Mouse (Mus musculus): Measurements from ENCODE around the gene Armc6. TPM values are rescaled to one million over a fixed set of nuclear protein-coding genes. Genes with fewer than 3 reads are reported as not detected.
"Not testable (repeated sequence)": the region's sequence is repeated elsewhere in the genome, so short reads cannot be mapped to it uniquely, and the experiment has no call there.

The Armc6 gene
- polyA plus RNA-seq, 1 experiment from 2014 or later, result 35.0 TPM

DNA sequence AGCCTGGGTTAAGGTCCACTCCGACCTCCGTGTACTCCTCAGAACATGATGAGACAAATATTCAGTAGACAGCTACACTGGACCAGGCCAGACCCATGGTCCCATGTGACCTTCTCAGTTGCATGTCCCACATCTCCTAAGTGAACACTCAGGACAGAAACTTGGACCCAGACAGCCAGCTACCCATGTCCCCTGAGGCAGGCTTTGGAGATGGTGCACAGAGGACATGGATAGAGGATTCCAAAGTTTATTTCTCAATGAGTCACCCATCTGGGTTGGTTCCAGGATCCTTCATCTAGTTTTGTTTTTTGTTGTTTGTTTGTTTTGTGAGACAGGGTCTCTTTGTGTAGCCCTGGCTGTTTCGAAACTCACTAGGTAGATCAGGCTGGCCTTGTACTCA lies 13.4 kb downstream of the Armc6 start:
- WGBS, result 86% methylated on average over 3 of the region's 3 CpGs
- no peak for ATAC-seq (replicated peaks; ENCODE audit: low FRiP score)
- H3K27ac ChIP-seq (ENCODE audit: low read depth, low read length), result no peak overlapping the region

DNA sequence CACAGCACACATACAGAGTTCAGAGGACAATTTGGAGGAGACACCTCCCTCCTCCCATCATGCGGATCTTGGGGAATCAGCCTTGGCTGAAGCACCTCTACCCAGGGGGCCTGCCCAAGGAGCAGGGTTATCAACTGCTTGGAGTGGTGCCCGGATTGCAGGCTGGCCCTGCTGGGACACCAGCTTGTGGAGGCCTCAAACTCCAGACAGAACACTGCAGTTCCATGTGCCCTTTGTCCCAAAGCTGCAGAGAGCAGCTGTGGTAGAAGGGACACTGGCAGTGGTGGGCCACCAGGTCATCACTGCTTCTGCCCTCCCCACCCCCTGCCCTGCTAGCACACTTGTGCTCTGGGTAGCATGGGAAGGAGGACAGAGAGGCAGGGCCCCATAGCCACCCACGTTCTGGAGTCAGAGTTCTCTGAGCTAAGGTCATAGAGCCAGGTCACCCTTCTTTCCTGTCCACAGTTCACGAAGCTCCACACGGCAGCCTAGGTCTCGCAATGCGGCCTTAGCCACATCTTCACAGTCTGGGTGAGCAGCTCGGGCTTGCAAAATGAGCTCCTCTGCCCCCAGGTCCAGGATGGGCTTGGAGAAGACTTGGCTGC lies 13.9 kb downstream of the Armc6 start:
- WGBS, result 70% methylated on average over 8 of the region's 8 CpGs
- no peak overlapping the region for H3K4me2 ChIP-seq
- no peak overlapping the region for H3K9ac ChIP-seq (ENCODE audit: low read depth, low read length)
- no peaks in the 10 kb centered on the region for H3K27me3 ChIP-seq (replicated peaks; ENCODE audit: control insufficient read depth, insufficient read depth, low read length)
- DNase-seq (ENCODE audit: low spot score), result no peak
- H3K4me1 ChIP-seq (replicated peaks; ENCODE audit: control insufficient read depth, insufficient read depth, low read length), result no peaks in the 10 kb centered on the region; the same call in 1 of the 2 replicates
- no peaks in the 10 kb centered on the region for H3K9me3 ChIP-seq (ENCODE audit: control insufficient read depth, low read length)
- H3K27ac ChIP-seq (ENCODE audit: low read depth, low read length), result peak overlapping the region; percentile 25; the same call in 1 of the 2 replicates
- no peak for ATAC-seq (replicated peaks; ENCODE audit: low FRiP score)
- peaks cover 24% of the 10 kb centered on the region; the same call in 1 of the 2 replicates for H3K36me3 ChIP-seq (ENCODE audit: control insufficient read depth, insufficient read depth, low read length)
- no peak overlapping the region for H3K4me3 ChIP-seq (ENCODE audit: low read depth, low read length)

More for the DNA sequence above, 13.4 kb downstream of the Armc6 start:
- Histone ChIP-seq H3K4me2 (no peak overlapping the region), H3K4me1 (replicated peaks; ENCODE audit: control insufficient read depth, insufficient read depth, low read length) (no peaks in the 10 kb centered on the region; the same call in 1 of the 2 replicates), H3K9me3 (ENCODE audit: control insufficient read depth, low read length) (no peaks in the 10 kb centered on the region), H3K4me3 (ENCODE audit: low read depth, low read length) (no peak overlapping the region), H3K27me3 (replicated peaks; ENCODE audit: control insufficient read depth, insufficient read depth, low read length) (no peaks in the 10 kb centered on the region), H3K36me3 (ENCODE audit: control insufficient read depth, insufficient read depth, low read length) (peaks cover 24% of the 10 kb centered on the region; the same call in 1 of the 2 replicates), H3K9ac (ENCODE audit: low read depth, low read length) (no peak overlapping the region)
- no peak for DNase-seq (ENCODE audit: low spot score)

DNA sequence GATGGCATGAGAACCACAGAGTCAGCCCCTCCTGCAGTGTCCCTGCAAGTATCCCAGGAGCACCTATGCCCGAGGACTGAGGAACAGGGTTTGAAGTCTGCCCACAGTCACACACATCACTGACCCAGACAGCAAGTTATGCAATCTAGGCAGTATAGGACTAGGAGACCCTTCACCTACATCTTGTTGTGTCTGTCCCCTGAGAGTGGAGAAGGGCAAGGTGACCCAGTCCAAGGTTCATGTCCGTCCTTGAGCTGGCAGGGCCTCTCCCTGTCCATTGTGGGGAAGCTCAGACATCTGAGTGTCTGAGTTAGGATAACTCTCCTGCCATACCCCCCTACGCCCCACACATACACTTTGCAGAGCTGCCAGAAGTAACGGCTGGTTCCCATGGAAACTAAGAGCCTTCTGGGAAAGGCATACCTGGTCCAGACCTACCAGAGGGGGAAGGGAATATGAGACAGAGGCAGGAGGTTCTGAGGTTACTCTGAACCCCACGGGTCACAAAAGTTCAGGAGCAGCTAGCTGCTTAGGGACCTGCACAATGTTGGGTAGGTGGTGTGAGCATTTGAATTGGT lies 15.1 kb downstream of the Armc6 start:
- H3K9me3 ChIP-seq (ENCODE audit: control insufficient read depth, low read length), result no peaks in the 10 kb centered on the region
- no peaks in the 10 kb centered on the region for H3K27me3 ChIP-seq (replicated peaks; ENCODE audit: control insufficient read depth, insufficient read depth, low read length)
- no peak overlapping the region for H3K4me3 ChIP-seq (ENCODE audit: low read depth, low read length)
- H3K27ac ChIP-seq (ENCODE audit: low read depth, low read length), result no peak overlapping the region
- no peak overlapping the region for H3K4me2 ChIP-seq
- no peak overlapping the region for H3K9ac ChIP-seq (ENCODE audit: low read depth, low read length)
- DNase-seq (ENCODE audit: low spot score), result no peak
- no peaks in the 10 kb centered on the region; the same call in 1 of the 2 replicates for H3K4me1 ChIP-seq (replicated peaks; ENCODE audit: control insufficient read depth, insufficient read depth, low read length)
- peaks cover 13% of the 10 kb centered on the region; the same call in 1 of the 2 replicates for H3K36me3 ChIP-seq (ENCODE audit: control insufficient read depth, insufficient read depth, low read length)
- WGBS, result 57% methylated on average over 5 of the region's 5 CpGs
- ATAC-seq (replicated peaks; ENCODE audit: low FRiP score), result no peak

DNA sequence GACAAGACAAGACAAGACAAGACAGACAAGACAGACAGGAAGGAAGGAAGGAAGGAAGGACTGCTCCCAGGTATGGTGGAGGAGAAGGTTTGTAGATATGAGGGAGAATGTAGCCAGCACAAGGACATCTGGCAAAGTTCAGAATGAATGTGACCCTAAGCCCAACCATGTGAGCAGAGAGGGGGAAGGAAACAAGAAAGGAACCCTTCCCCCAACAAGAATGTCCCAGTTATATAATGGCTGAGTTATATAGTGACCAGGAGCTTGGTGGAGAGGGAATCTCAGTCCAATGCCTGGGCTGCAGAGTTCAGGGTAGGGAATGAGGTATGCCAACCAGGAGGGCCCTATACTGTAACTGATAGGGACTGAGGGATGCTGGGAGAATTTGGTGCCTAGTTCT lies 16.8 kb downstream of the Armc6 start:
- Histone ChIP-seq H3K4me2 (no peak overlapping the region), H3K4me3 (ENCODE audit: low read depth, low read length) (no peak overlapping the region)
- ATAC-seq (replicated peaks; ENCODE audit: low FRiP score), result no peak

DNA sequence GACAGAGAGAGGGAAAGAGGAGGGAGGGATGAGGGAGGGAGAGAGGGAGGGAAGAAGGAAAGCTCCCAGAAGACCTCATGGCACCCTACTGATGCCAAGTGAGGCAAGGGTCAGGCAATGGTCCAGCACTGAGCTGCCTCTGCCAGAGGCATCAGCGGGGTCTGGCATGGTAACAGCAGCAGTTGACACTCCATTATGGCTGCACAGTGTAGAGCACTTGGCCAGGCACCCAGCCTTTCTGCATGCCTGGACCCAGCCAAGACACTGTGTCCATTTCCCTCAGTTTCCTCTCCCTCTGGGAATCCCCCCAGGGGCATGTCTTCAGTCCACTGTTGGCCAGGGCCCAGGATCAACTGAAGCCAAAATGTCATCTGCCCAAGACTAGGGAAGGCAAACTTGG lies 17.7 kb downstream of the Armc6 start:
- H3K27ac ChIP-seq (ENCODE audit: low read depth, low read length), result no peak overlapping the region
- H3K4me1 ChIP-seq (replicated peaks; ENCODE audit: control insufficient read depth, insufficient read depth, low read length), result peaks cover 4% of the 10 kb centered on the region
- WGBS, result 71% methylated on average over 1 of the region's 1 CpGs
- no peaks in the 10 kb centered on the region for H3K9me3 ChIP-seq (ENCODE audit: control insufficient read depth, low read length)
- no peak overlapping the region for H3K4me3 ChIP-seq (ENCODE audit: low read depth, low read length)
- DNase-seq (ENCODE audit: low spot score) (no peak), ATAC-seq (replicated peaks; ENCODE audit: low FRiP score) (no peak)
- H3K4me2 ChIP-seq, result no peak overlapping the region
- H3K9ac ChIP-seq (ENCODE audit: low read depth, low read length), result no peak overlapping the region
- no peaks in the 10 kb centered on the region for H3K27me3 ChIP-seq (replicated peaks; ENCODE audit: control insufficient read depth, insufficient read depth, low read length)
- peaks cover 3% of the 10 kb centered on the region; the same call in 1 of the 2 replicates for H3K36me3 ChIP-seq (ENCODE audit: control insufficient read depth, insufficient read depth, low read length)

More for the DNA sequence above, 16.8 kb downstream of the Armc6 start:
- Histone ChIP-seq H3K4me1 (replicated peaks; ENCODE audit: control insufficient read depth, insufficient read depth, low read length) (peaks cover 4% of the 10 kb centered on the region), H3K36me3 (ENCODE audit: control insufficient read depth, insufficient read depth, low read length) (peaks cover 6% of the 10 kb centered on the region; the same call in 1 of the 2 replicates), H3K27ac (ENCODE audit: low read depth, low read length) (no peak overlapping the region), H3K27me3 (replicated peaks; ENCODE audit: control insufficient read depth, insufficient read depth, low read length) (no peaks in the 10 kb centered on the region), H3K9ac (ENCODE audit: low read depth, low read length) (no peak overlapping the region), H3K9me3 (ENCODE audit: control insufficient read depth, low read length) (no peaks in the 10 kb centered on the region)
- no peak for DNase-seq (ENCODE audit: low spot score)

DNA sequence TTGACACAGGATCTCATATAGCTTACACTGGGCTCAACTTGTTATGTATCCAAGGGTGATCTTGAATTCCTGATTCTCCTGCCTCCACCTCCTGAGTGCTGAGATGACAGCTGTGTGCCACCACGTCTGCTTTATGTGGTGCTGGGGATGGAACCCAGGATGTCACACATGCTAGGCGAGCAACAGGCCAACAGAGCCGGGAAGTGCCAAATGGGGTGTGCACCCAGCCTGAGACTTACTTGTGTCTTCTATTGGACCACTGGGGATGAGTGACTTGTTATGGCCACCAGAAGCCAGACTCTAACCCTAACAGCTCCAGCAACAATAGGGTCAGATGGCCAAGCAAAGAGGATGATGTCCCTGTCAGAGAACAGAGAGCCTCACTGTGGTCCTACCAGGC lies 18.1 kb downstream of the Armc6 start:
- DNase-seq (ENCODE audit: low spot score); H3K4me3 ChIP-seq (ENCODE audit: low read depth, low read length); ATAC-seq (replicated peaks; ENCODE audit: low FRiP score); H3K4me1 ChIP-seq (replicated peaks; ENCODE audit: control insufficient read depth, insufficient read depth, low read length); H3K4me2 ChIP-seq; H3K9me3 ChIP-seq (ENCODE audit: control insufficient read depth, low read length); H3K36me3 ChIP-seq (ENCODE audit: control insufficient read depth, insufficient read depth, low read length); H3K9ac ChIP-seq (ENCODE audit: low read depth, low read length); H3K27ac ChIP-seq (ENCODE audit: low read depth, low read length); H3K27me3 ChIP-seq (replicated peaks; ENCODE audit: control insufficient read depth, insufficient read depth, low read length): not testable (repeated sequence)
- WGBS, result 83% methylated on average over 3 of the region's 3 CpGs

DNA sequence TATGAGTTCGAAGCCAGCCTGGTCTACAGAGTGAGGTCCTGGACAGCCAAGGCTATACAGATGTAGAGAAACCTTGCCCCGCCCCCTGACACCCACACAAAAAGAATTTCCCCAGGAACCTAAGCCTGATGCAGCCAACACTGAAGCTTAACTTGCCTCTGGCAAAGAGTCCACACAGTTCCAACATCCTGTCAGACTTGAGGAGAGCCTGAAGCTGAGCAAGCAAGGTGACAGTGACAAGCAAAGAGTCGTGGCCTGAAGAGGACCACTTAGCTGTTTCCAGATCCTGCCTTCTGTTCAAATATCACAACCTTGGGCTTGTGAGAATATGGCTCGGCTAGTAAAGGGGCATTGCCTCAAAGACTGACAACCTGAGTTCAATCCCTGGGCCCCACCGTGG lies 19.2 kb downstream of the Armc6 start:
- H3K9me3 ChIP-seq (ENCODE audit: control insufficient read depth, low read length), result no peaks in the 10 kb centered on the region
- no peaks in the 10 kb centered on the region for H3K36me3 ChIP-seq (ENCODE audit: control insufficient read depth, insufficient read depth, low read length)
- H3K27ac ChIP-seq (ENCODE audit: low read depth, low read length), result no peak overlapping the region
- 67% methylated on average over 5 of the region's 5 CpGs for WGBS
- no peak overlapping the region for H3K4me2 ChIP-seq
- ATAC-seq (replicated peaks; ENCODE audit: low FRiP score) (no peak), DNase-seq (ENCODE audit: low spot score) (no peak)
- no peaks in the 10 kb centered on the region for H3K27me3 ChIP-seq (replicated peaks; ENCODE audit: control insufficient read depth, insufficient read depth, low read length)
- H3K9ac ChIP-seq (ENCODE audit: low read depth, low read length), result no peak overlapping the region
- H3K4me3 ChIP-seq (ENCODE audit: low read depth, low read length), result no peak overlapping the region
- H3K4me1 ChIP-seq (replicated peaks; ENCODE audit: control insufficient read depth, insufficient read depth, low read length), result peaks cover 12% of the 10 kb centered on the region

DNA sequence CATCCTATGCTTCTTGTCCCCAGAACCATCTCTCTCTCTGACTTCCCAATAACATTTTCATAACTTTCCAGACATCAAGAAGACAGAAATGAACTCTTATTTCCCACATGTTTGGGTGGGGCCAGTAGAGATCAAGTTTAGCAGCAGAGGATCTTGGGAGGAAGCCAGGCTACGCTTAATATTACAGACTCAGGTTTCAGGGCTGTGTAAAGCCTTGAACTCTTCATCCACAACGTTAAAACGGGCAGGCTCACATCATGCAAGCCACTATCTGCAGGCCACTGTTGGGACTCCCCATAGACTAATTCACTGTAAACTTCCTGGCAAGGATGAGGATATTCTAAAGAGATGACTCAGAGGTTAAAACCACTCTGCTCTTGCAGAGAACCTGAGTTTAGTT lies 19.9 kb downstream of the Armc6 start:
- no peak for ATAC-seq (replicated peaks; ENCODE audit: low FRiP score)
- Histone ChIP-seq H3K27me3 (replicated peaks; ENCODE audit: control insufficient read depth, insufficient read depth, low read length) (no peaks in the 10 kb centered on the region), H3K4me3 (ENCODE audit: low read depth, low read length) (no peak overlapping the region), H3K9ac (ENCODE audit: low read depth, low read length) (no peak overlapping the region), H3K4me1 (replicated peaks; ENCODE audit: control insufficient read depth, insufficient read depth, low read length) (peaks cover 12% of the 10 kb centered on the region), H3K36me3 (ENCODE audit: control insufficient read depth, insufficient read depth, low read length) (no peaks in the 10 kb centered on the region), H3K9me3 (ENCODE audit: control insufficient read depth, low read length) (no peaks in the 10 kb centered on the region), H3K4me2 (no peak overlapping the region), H3K27ac (ENCODE audit: low read depth, low read length) (no peak overlapping the region)
- 69% methylated on average over 3 of the region's 3 CpGs for WGBS
- DNase-seq (ENCODE audit: low spot score), result no peak

All from liver, embryonic 11.5 days (tissue).